Mouse (Mus musculus) heart, embryonic 10.5 days (tissue): ENCODE results near the gene Lyl1. TPM values are rescaled to one million over a fixed set of nuclear protein-coding genes. Genes with fewer than 3 reads are reported as not detected.

Experiments used
- DNase-seq: peaks from one replicate; pipeline ENCODE4 v3.0.0-alpha.2; 2017; ENCODE audit warnings: low spot score
- H3K27ac ChIP-seq: fragments of 300-500 bp; sonication (generic); 2 replicates; pipeline ENCODE4 v1.5.1; 2016; ENCODE audit warnings: mild to moderate bottlenecking
- H3K27me3 ChIP-seq: fragments of 300-500 bp; sonication (generic); 2 replicates; pipeline ENCODE4 v1.6.1; 2016; ENCODE audit warnings: mild to moderate bottlenecking; ENCODE audit not compliant: poor library complexity, insufficient read depth, severe bottlenecking
- H3K36me3 ChIP-seq: fragments of 300-500 bp; sonication (generic); 2 replicates; pipeline ENCODE4 v1.6.1; 2016; ENCODE audit warnings: mild to moderate bottlenecking, moderate library complexity
- H3K4me1 ChIP-seq: fragments of 300-500 bp; sonication (generic); 2 replicates; pipeline ENCODE4 v1.6.1; 2016; ENCODE audit warnings: mild to moderate bottlenecking
- H3K4me3 ChIP-seq: fragments of 300-500 bp; sonication (generic); 2 replicates; pipeline ENCODE4 v1.5.1; 2016; ENCODE audit warnings: mild to moderate bottlenecking, moderate library complexity
- H3K9me3 ChIP-seq: fragments of 300-500 bp; sonication (generic); 2 replicates; pipeline ENCODE4 v1.6.1; 2016; ENCODE audit warnings: mild to moderate bottlenecking, moderate library complexity
- WGBS: fragments of 180-500 bp; shearing (Covaris S2); methylation state at CpG from one replicate; pipeline ENCODE4 v1.1.7; 2016; 5-methylcytosine and 5-hydroxymethylcytosine counted together
- polyA plus RNA-seq: library from polyadenylated mRNA; unstranded; fragments of >200 nt; fragmentation: Nextera tagmentation; extraction: Ambion mirVana; gene quantifications from 2 replicates; pipeline ENCODE4 v1.2.1, GENCODE M21; 2016

Lyl1 gene
- polyA plus RNA-seq, 1 experiment from 2014 or later: 18.5 TPM

DNA sequence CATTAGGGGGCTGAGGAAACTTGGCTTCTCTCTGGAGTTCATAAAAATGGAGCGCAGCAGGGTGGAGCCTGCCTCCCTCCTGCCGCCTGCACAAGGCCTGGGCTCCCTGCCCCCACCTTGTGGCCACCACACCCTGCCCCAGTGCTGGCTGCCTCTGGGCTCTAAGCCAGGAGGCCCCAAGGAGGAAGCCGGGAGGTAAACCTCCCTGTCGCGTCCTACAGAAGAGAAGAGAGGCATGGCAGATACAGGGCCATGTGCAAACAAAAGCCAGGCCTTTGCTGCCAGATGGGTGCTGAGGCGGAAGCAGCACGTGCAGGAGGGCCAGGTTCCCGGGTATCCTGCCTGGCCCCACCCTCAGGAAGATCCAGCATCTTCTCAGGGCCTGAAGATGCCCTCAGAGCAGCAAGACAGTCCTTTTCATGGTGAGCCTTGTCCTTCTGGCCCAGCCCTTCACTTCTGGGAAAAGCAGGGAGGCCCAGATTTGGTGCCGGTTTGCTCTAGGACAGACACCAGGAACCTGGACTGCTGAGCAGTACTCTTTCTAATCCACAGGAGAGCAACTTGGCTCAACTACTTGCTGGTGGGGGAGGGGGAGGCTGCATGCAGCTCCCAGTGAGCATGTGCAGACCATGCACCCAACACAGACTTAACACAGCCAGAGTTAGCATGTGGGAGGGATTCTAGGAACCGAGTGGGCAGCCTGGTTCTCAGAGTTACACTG is 21.8 kb downstream of the Lyl1 start, which contains the start of gene G430095P16Rik:
TSS of gene G430095P16Rik (plus strand) at position 158 of the 721 bp plus-strand sequence.
- no peaks in the 10 kb centered on the region for H3K9me3 ChIP-seq
- peak within 1 kb of the TSS; percentile 87 for H3K27ac ChIP-seq
- H3K4me1 ChIP-seq: peaks cover 63% of the 10 kb centered on the region
- peaks cover 71% of the 10 kb centered on the region for H3K27me3 ChIP-seq
- DNase-seq: no peak
- H3K4me3 ChIP-seq: peak within 1 kb of the TSS; percentile 38
- H3K36me3 ChIP-seq: no peaks in the 10 kb centered on the region
- 14% methylated on average over 10 of the region's 10 CpGs for WGBS

DNA sequence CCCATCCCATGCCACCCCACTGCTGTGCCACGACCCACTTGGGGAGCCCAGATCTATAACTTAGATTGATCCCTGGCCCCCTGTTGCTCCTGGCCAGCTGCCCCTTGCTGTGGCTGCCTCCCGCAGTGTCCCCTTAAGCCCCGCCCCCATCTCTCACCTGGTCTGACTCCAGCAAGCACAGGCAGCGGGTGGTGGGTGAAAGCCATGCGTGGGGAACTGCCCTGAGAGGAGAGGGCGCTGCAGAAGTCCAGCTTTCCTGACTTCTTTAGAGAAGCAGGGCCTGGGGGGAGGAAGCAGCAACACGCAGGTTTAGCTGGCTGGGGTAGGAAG is 22.3 kb downstream of the Lyl1 start:
- no peaks in the 10 kb centered on the region for H3K9me3 ChIP-seq
- peaks cover 71% of the 10 kb centered on the region for H3K27me3 ChIP-seq
- peak overlapping the region; percentile 87 for H3K27ac ChIP-seq
- 28% methylated on average over 7 of the region's 7 CpGs for WGBS
- no peaks in the 10 kb centered on the region for H3K36me3 ChIP-seq
- peak overlapping the region; percentile 38 for H3K4me3 ChIP-seq
- DNase-seq: no peak
- peaks cover 68% of the 10 kb centered on the region for H3K4me1 ChIP-seq

DNA sequence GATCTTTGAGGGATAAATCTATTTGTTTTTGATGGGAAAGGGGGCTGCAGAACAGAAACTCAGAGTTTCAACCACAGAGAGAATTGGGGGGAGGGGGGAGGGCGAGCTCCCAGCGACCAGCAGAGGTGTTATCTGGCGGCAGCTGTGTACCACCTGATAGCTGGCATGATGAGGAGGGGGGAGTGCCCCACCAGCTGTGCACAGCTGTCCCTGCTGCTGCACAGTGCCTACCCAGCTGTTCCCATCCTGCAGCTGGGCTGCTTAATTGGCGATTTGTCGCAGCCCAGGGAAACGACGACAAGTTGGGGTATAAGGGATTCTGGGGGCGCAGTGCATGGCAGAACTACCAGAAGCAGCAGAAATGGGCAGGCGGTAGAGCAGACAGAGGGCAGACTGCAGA is 23.4 kb downstream of the Lyl1 start:
- peak overlapping the region; percentile 17; the same call in 1 of the 2 replicates for H3K4me3 ChIP-seq
- peaks cover 70% of the 10 kb centered on the region for H3K27me3 ChIP-seq
- peaks cover 73% of the 10 kb centered on the region for H3K4me1 ChIP-seq
- H3K27ac ChIP-seq: peak overlapping the region; percentile 87
- no peaks in the 10 kb centered on the region for H3K9me3 ChIP-seq
- DNase-seq: no peak
- H3K36me3 ChIP-seq: no peaks in the 10 kb centered on the region
- WGBS: 38% methylated on average over 9 of the region's 9 CpGs

DNA sequence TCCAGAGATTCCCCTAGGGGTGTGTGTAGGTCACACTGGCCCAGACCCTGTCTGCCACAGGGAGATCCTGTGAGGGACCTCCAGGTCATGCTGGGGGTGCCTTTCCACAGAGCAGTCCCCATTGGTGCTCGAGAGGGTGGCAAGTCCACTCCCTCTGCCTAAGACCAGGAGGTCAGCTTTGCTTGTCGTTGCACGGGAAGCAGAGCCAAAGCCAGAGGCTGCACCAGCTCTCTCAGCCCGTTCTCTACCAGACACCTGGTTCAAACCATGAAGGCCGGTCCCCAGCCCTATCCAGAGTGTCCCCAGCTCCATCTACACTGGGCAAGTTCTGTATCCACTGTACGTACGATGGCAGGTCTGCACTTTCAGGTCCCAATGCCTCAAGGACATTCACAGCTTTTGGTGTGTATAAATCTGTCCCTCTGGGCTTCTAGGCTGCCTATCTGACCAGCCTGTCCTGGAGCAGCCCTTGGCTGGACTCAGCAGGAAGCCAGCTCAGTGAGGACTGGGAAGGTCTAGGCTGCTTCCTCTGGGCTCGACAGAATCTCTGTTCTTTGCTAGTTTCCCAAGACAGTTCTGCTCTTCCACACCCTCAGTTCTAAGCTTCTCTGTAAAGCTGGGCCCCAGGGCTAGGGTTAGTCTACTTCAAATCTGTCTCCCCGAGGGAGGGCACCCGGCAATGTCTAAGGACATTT is 24.1 kb downstream of the Lyl1 start:
- WGBS: 50% methylated on average over 10 of the region's 10 CpGs
- Histone ChIP-seq H3K9me3 (no peaks in the 10 kb centered on the region), H3K4me3 (0 out of 2 replicates have a peak overlapping the region, but pooled peaks have one; percentile 7), H3K36me3 (no peaks in the 10 kb centered on the region), H3K4me1 (peaks cover 80% of the 10 kb centered on the region), H3K27me3 (peaks cover 70% of the 10 kb centered on the region), H3K27ac (peak overlapping the region; percentile 87)
- no peak for DNase-seq

DNA sequence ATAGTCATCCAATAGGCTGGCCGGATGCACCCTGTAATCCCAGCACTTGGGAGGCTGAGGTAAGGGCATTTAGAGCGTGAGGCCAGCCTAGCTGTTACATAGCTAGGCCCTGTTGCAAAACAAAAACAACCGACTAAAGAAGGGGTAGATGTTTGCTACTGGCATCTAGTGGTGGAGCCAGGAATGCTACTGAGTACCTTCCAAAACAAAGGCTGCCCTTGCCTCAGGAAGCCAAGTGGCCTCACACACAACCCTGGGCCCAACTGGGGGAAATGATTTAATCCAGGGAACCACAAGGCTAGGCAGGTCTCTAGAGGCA is 24.6 kb downstream of the Lyl1 start:
- H3K27me3 ChIP-seq: peaks cover 70% of the 10 kb centered on the region
- H3K4me1 ChIP-seq: peaks cover 85% of the 10 kb centered on the region
- DNase-seq: no peak
- H3K4me3 ChIP-seq: no peak overlapping the region
- WGBS: 17% methylated on average over 3 of the region's 3 CpGs
- H3K9me3 ChIP-seq: no peaks in the 10 kb centered on the region
- no peaks in the 10 kb centered on the region for H3K36me3 ChIP-seq
- peak overlapping the region; percentile 87; the same call in 1 of the 2 replicates for H3K27ac ChIP-seq

DNA sequence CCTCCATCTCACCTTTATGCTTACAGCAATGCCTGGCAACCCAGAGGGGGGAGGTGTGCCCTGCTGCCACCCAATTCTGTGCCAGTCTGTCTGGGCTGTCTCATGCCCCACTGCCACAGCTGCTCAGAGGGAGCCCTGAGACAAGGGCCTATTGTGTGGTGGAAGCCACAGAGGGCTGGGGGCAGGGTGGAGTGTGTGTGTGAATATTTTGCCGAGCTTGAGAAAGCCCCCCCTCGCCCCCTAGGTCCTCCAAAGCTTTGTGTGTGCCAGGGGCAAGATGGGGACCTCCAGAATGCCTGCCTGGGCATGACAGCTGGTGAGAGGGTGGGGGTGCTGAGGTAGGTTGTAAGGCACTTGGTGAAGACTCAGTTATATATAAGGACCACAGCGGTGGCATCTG is 27.2 kb downstream of the Lyl1 start:
- DNase-seq: no peak
- WGBS: 80% methylated on average over 3 of the region's 3 CpGs
- no peaks in the 10 kb centered on the region for H3K9me3 ChIP-seq
- H3K4me1 ChIP-seq: peaks cover 96% of the 10 kb centered on the region
- peak overlapping the region; percentile 74 for H3K27ac ChIP-seq
- H3K4me3 ChIP-seq: no peak overlapping the region
- no peaks in the 10 kb centered on the region for H3K36me3 ChIP-seq
- peaks cover 75% of the 10 kb centered on the region for H3K27me3 ChIP-seq

DNA sequence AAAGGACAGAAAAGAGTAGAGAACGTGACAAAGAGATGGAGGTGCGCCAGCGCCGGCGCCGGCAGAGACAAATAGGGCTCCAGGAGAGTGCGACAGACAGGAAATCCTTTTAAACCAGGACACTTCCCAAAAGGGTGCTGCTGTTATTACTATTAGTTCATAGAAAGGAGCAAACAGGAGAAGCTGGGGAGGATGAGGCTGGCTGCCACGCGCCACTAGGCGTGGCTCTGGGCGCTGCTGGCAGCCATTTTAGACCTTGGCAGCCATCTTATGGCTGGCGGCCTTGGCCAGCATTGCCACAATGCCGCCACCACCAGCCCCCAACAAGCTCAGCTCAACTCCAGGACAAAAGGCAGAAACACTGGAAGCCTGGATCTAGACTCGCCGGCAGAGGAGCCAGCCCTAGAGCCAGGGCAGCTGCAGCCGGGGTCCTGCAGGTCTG is 28.7 kb downstream of the Lyl1 start:
- 84% methylated on average over 16 of the region's 16 CpGs for WGBS

DNA sequence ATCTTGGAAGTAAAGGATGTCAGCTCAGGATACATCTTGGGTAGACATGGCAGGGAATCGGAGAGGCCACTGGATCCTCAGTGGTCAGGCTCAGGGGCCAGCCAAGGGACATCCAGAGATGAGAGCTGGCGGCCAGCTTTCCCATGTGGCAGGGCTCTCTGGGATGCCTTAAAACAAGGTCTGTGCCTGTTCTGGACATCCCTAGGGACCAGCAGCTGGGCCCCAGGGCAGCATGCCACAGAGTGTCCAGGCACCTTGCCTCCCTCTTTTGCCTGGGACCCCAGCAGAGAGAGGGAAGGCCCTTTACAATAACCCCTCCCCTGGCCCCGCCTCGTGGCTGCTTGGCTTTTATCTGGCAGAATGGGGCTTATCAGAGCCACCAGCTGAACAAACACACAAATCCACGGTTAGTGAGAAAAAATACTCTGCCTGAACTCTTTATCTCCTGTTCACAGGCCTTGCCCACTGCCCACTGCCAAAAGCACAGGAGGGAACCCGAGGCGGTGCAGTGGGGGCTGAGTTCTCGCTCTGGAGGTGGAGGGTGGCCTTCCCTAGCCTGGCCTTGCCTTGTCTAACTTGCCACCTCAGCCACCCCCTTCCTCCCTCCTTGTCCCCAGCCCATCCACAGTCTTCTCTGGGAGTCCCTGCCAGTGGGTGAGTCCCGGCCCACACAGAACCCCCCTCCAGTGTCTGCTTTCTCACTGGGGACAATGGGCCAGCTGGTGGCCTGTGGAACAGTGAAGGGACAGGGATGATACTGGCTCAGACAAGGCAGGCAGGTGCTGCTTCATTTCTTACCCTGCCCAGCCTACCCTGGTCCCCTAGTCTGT is 29.5 kb downstream of the Lyl1 start:
- Histone ChIP-seq H3K9me3 (no peaks in the 10 kb centered on the region), H3K27ac (peak overlapping the region; percentile 87), H3K4me1 (peaks cover 87% of the 10 kb centered on the region), H3K27me3 (peaks cover 78% of the 10 kb centered on the region), H3K36me3 (no peaks in the 10 kb centered on the region), H3K4me3 (peak overlapping the region; percentile 27)
- 20% methylated on average over 9 of the region's 9 CpGs for WGBS
- DNase-seq: peak; percentile 96

More for the DNA sequence above, 28.7 kb downstream of the Lyl1 start:
- no peaks in the 10 kb centered on the region for H3K9me3 ChIP-seq
- peaks cover 87% of the 10 kb centered on the region for H3K4me1 ChIP-seq
- peak overlapping the region; percentile 87 for H3K27ac ChIP-seq
- peaks cover 75% of the 10 kb centered on the region for H3K27me3 ChIP-seq
- no peak for DNase-seq
- no peaks in the 10 kb centered on the region for H3K36me3 ChIP-seq
- peak overlapping the region; percentile 27; the same call in 1 of the 2 replicates for H3K4me3 ChIP-seq

DNA sequence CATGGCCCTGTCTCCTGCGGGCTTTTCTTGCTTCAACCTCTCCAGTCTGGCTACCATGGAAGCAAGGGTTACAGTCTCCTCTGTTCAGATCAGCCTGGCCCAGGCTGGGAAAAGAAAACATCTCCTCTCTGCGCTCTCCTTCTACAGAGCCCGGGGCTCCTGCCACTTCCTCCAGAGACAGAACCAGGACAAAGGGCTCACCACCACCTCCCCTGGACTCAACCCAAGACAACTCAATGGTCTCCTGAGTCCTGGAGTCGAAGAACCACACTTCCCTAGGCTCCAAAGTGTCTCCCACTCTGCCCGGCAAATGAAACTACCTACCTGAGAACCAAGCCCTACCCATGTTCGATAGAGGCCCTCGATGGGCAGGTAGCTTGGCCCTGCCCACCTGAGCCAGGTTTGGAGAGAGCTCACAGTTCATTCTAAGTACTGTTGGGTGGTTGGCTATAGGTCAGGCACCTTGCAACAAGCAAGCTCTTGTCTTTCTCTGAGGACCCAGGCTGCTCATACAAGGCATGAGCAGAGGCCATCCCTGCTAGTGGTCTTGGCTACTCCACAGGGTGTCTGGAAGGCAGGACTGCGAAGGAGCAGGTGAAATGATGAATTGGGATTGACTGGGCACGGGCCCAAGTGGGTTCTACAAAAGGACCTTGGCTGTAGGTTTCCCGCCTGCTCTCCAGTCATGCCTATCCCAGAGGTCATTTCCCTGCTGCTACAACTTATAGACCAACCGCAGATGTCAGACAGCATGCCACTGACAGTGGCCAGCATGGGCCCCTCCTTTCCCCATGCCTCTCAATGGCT is 30.3 kb downstream of the Lyl1 start:
- Histone ChIP-seq H3K27me3 (peaks cover 87% of the 10 kb centered on the region), H3K4me1 (peaks cover 85% of the 10 kb centered on the region), H3K27ac (peak overlapping the region; percentile 87), H3K36me3 (no peaks in the 10 kb centered on the region), H3K4me3 (no peak overlapping the region), H3K9me3 (no peaks in the 10 kb centered on the region)
- 60% methylated on average over 11 of the region's 11 CpGs for WGBS
- no peak for DNase-seq

DNA sequence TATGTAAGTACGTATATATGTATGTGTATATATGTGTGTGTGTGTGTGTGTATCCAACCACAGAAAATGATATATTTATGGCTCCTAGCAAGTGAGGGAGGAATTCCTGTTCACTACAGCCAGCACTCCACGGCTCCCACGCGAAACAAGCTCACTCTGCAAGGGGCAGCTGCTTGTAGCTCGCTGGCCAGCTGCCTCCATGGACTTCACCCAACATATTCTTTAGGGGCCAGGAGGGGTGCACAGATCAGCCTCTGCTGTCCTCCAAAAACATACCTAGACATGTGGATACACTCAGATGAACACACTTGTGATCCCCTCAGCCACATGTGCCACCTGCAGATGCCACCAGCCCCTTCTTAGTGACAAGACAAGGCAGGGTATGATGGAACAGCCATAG is 31.3 kb downstream of the Lyl1 start:
- DNase-seq: no peak
- Histone ChIP-seq H3K36me3 (no peaks in the 10 kb centered on the region), H3K27ac (peak overlapping the region; percentile 87), H3K27me3 (peaks cover 93% of the 10 kb centered on the region), H3K9me3 (no peaks in the 10 kb centered on the region), H3K4me3 (no peak overlapping the region), H3K4me1 (peaks cover 77% of the 10 kb centered on the region)
- WGBS: 73% methylated on average over 5 of the region's 5 CpGs

DNA sequence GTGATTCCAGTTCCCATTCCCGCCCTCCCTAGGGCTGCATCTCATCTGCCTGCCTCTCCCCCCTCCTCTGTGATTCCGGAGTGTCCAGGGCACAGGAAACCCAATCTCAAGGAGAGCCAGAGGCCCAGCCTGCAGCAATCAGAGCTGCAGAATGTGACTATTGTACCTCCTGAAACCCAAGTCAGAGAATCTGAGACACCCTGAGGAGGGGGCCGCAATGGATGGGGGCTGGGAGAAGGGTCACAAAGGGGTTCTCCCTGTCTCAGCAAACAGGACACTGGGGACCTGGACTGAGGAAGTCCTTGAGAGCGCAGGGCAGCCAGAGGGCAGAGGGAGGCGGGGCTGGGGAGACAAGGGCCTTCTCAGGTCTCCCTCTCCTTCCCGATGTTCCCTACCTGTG is 31.7 kb downstream of the Lyl1 start:
- 29% methylated on average over 6 of the region's 6 CpGs for WGBS
- H3K4me1 ChIP-seq: peaks cover 78% of the 10 kb centered on the region
- H3K36me3 ChIP-seq: no peaks in the 10 kb centered on the region
- no peak overlapping the region for H3K4me3 ChIP-seq
- H3K27me3 ChIP-seq: peaks cover 96% of the 10 kb centered on the region
- no peak for DNase-seq
- peak overlapping the region; percentile 87 for H3K27ac ChIP-seq
- H3K9me3 ChIP-seq: no peaks in the 10 kb centered on the region

DNA sequence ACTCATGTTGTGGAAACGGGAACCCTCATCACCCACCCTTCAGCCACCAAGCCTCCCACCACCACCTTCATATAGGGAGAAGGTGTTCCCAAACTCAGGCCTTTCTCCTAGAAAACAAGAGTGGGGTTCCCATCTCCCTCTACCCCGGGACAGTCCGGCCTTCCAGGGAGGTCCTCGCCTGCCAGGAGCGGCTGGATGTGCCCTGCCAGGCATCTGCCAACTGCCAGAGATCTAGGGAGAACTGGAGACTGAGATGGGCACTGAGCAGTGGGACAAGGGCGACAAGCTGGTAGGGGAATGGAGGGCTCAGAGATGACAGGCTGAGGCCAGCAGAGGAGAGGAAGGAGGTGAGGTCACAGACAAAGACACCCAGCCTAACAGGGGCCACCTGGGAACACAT is 32.7 kb downstream of the Lyl1 start:
- no peak for DNase-seq
- Histone ChIP-seq H3K9me3 (no peaks in the 10 kb centered on the region), H3K36me3 (no peaks in the 10 kb centered on the region), H3K4me3 (no peak overlapping the region), H3K27ac (peak overlapping the region; percentile 65; the same call in 1 of the 2 replicates), H3K4me1 (peaks cover 78% of the 10 kb centered on the region), H3K27me3 (peaks cover 98% of the 10 kb centered on the region)
- WGBS: 89% methylated on average over 6 of the region's 6 CpGs
